Mouse (Mus musculus): ENCODE results near the gene Krt14.

Krt14 gene

DNA sequence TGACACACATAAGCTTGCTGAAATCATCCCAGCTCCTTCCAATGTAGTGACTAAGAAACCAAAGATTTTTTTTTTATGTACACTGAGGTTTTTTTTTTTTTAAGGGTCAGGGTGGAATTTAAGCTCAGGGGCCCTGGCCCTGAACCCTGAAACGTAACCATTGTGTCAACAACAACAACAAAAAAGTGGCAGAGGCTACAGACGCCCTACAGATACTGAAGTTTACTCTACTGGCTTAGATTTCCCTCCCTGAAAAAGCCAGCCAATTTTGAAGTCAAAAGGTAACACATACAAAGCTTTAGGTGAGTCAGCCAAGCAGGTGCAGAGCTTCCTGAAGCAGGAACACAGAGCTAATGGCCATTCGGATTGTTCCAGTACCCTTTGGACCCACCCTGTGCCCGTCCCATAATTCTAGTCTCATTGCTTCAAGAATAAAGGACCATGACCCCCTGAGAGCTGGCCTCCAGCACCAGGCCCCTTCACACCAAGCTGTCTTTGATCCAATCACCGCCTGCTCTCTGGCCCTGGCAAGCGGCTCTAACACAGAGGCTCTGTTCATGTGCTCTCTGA, 49.4 kb downstream of the Krt14 start:
- no peak for DNase-seq

DNA sequence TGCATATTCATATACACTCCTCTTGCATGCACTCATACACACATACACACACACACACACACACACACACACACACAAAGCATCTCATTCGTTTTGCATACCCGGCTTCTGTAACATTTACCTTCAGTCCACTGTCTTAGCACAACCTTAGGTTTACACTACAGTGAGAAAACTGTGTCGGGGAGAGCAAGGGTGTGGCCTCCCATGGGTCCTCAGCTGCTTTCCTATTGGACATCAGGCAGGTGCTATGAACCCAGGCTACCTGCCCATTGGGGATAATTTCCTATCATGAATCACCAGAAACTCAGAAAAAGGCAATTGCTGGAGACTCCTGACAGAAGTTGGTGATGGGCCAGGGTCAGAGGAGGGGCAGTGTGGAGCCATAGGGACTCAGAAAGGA, 50.0 kb downstream of the Krt14 start:
- no peak for DNase-seq

DNA sequence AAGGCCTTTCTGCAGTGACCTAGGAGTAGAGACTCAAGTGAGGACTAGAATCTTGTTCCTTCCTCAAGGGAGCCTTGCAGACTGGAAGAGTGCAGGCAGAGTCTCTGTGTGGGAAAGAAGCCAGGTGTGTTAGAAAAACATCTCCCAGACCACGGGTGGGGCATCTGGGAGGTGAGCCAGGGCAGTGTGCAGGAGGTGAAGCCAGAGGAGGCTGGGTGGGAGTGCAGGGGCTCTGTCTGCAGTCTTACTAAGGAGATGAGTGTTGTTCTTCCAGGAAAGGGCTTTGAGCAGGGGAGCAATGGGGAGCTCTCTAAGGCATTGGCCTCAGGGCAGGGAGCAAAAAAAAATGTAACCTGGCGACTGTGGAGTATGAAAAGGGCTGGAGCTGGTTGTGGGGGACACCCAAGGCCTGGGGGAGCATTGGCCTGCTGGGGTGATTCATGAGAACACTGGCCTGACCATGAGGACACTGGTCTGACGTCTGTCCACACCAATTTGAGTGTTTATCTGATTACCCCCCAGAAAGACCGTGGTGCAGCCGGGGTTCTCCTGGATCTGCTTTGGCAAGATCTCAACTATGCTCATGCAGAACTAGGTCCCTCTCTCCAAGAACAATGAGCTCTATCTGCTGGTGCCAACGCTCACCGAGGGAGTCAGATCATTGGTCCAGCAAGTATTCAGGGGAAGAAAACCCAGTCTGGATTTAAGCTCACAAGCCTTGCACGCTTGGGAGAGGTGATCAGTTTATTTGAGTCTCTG, 51.7 kb downstream of the Krt14 start:
- DNase-seq = no peak
